Mouse (Mus musculus) kidney, adult 9 months (tissue): Measurements from ENCODE around the gene Rfx7.

ENCODE experiments used
- DNase-seq: peaks from one replicate; pipeline ENCODE4 v3.0.0; 2022

The Rfx7 gene

DNA sequence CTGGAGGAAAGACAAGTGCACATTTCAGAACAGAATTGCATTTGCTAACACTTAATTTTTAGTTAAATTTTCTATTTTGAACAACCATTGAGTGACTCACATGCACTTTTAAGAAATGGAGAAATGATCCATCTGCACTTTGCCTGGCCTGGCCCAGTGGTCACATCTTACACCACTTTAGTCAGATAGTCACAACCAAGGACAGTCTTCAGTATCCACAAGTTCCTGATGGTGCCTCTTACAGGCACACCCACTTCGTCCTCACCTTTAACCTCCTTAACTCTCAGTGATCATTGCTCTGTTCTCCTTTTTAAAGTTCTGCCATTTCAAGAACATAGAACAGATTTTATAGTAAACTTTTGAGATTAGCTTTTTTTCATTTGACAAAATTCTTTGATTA, 26.7 kb downstream of the Rfx7 start:
- no peak for DNase-seq

DNA sequence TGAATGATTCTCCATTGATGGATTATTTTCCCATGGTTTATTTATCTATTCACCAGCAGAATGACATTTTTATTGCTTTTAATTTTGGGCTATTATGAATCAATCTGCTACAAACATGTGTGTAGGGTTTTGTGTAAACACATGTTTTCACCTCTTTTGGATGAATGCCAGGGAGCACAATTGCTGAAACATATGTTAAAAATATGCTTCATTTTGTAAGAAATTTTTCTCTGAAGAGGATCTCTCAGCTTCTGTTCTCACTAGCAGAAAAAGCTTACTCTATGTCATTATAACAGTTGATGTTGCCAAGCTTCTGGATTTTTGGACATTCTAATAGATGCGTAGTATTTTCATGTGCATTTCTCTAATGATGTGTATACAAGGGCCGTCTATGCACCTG, 28.3 kb downstream of the Rfx7 start:
- DNase-seq = no peak

DNA sequence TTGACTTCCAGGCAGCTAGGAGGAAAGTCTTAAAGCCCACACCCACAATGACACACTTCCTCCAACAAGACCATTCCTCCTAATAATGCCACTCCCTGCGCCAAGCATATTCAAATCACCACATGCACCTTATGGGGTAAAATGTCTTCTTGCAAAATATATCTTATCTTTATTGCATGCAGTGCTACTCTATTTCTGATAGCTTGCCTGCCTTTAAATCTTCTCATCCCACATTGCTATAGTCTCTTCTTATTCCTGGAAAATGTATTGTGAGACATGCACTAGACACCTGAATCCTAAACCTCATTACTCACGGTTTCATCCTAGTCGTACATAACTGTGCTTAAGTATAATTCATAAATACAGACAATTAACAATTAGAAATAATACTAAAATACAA, 31.2 kb downstream of the Rfx7 start:
- DNase-seq = no peak

DNA sequence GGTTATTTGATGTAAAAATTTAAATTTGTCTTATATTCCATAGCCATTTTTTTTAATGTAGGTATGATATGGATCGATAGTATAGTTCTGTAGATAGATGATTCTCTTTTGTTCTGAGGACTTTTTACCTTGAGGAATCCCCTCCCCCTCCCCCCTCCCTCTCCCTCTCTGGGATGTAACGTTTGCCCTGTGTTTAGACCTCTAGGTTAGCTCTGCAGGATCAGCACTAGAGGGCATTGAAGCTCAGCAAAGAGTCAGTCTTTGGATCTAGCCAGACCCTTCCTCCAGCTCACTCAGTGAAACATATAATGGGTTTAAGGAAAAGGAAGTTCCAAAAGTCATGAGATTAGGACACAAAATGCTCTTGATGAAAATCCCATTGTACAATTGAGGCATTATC, 35.1 kb downstream of the Rfx7 start:
- no peak for DNase-seq

DNA sequence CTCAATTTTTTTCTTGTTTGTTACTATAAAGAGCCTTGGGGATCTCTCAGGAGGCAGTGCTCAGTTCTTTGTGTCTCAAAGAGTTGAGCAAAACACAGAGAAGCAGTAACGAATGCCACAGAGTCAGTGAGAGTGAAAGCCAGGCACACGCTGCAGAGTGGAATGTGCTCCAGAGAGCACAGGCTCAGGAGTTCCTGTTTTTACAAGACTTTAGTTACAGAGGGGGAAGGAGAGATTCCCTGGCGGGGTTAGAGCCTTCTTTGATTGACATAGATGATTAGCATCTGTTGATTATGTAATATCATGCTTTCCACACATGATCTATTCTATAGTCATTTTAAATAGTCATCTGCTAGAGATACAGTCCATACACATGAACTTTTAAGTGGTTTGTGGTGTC, 48.2 kb downstream of the Rfx7 start:
- DNase-seq = no peak

DNA sequence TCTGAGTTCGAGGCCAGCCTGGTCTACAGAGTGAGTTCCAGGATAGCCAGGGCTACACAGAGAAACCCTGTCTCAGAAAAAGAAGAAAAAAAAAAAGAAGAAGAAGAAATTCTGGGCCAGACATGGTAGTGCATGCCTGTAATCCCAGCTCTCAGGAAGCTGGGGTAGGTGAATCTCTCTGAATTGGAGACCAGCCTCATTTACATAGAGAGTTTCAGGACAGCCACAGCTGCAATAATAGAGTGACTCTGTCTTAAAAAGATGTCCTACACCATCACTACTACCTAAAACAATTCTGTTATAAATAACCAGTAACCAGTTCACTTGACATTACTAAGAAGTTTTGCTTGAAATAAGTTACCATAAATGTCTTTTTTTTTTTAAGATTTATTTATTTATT, 58.8 kb downstream of the Rfx7 start:
- no peak for DNase-seq

DNA sequence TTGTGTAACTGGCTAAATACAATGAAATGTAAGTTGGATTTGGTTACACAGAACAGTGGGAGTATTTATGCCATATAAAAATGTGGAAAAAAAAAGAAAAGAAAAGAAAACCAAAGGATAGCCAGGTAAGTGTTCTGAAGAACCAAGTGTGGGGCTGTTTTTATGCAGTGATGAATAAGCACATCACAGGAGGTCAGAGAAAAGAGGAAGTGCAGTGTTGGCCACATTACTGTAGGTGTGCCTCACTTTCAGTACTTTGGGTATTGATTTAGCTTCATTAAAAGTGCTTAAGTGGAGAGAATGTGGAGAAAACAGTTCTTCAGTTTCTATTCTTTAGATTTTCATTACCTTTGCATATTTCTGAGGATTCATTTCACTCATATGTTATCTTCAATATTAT, 60.0 kb downstream of the Rfx7 start:
- DNase-seq = no peak

DNA sequence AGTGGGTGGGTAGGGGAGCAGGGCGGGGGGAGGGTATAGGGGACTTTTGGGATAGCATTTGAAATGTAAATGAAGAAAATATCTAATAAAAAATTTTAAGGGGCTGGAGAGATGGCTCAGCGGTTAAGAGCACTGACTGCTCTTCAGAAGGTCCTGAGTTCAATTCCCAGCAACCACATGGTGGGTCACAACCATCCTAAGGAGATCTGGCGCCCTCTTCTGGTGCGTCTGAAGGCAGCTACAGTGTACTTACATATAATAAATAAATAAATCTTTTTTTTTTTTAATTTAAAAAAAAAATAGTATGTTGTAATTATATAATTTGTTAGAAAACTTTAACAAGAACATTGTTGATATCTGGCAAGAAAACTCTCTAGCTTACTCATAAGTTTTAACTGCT, 62.6 kb downstream of the Rfx7 start:
- DNase-seq = peak; percentile 10

DNA sequence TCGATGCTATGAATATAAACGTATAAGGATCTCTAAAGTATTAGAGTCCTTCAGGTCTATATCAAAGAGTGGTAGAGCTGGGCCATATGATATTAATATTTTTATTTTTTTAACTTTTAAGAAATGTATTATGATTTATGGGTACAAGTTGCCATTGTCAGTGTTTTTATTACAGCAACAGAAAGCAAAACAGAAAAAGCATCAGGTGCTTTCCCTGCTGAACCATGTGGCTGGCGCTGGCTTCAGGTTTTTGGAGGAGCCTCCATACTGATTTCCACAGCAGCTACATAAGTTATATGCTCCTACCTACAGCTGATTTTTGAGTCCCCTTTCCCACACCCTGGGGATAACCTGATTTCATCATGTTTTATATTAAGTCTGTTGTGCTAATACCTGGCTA, 68.1 kb downstream of the Rfx7 start:
- DNase-seq = no peak

DNA sequence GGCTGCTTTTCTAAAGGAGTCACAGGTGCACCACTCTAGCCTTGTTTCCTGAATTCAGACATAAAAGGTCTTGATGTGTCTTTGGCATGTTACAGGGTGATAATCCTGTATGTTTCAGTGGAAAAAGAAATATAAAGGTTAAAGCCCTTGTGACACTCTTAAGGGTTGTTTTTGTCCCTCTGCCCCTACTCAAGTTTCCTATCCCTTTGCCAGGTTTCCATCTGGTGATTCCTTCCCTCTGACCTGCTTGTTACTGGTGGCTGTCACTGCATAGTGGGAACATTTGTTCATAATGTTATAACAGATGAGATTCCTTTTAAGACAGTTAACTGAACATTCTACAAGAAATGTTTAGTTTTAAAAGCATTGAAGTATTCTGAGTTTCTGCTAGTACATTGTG, 77.7 kb downstream of the Rfx7 start:
- no peak for DNase-seq

DNA sequence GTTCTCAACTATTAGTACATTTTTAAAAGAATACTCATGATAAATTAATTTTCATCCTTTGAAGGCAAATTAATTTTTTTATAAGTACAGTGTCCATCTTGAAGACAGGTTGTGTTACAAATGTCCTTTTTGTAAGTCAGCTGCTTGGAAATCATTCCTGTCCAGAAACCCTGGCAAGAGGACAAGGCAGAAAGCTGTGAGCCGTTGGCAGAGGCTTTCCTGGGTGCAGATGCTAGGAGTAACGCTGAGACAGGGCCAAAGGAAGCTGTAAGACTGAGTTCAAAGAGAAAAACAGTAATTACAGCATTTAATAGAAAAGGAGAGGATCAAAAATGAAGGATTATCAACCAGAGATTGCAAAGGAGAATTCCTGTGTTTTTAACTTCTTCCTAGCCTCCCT, 81.8 kb downstream of the Rfx7 start:
- no peak for DNase-seq

DNA sequence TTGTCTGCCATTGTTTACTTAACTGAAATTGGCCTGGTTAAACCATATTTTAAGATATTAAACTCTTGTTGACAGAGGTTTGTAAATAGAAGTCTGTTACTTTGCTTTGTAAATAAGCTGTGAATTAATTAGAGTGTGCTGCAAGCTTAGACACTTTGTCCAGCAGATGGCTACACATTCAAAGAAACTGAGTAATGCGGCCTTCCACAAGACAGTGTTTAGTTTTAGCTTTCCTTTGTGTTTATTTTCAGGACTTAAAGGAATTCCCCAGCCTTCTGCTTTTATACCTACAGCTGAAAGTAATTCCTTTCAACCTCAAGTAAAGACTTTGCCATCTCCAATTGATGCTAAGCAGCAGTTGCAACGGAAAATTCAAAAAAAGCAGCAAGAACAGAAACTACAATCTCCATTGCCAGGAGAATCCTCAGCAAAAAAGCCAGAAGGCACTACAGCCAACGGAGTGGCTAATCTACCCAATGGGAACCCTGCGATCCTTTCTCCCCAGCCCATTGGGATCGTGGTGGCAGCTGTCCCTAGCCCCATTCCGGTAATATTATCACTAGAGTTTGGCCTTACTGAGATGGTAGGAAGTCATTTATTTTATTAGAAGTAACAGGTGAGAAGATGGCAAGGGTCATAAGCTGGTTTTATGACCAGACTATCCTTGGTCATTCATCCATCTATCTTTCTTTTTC, 82.9 kb downstream of the Rfx7 start:
- DNase-seq = no peak

DNA sequence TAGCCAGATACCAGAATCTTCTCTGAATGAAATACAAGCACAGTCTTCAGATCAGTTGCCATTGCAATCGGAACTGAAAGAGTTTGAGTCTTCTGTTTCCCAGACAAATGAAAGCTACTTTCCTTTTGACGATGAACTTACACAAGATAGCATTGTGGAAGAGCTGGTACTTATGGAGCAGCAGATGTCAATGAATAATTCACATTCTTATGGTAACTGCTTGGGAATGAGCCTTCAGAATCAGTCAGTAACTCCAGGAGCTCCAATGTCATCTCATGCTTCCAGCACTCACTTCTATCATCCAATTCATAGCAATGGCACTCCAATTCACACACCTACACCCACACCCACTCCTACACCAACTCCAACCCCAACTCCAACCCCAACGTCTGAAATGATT, 86.0 kb downstream of the Rfx7 start:
- no peak for DNase-seq

DNA sequence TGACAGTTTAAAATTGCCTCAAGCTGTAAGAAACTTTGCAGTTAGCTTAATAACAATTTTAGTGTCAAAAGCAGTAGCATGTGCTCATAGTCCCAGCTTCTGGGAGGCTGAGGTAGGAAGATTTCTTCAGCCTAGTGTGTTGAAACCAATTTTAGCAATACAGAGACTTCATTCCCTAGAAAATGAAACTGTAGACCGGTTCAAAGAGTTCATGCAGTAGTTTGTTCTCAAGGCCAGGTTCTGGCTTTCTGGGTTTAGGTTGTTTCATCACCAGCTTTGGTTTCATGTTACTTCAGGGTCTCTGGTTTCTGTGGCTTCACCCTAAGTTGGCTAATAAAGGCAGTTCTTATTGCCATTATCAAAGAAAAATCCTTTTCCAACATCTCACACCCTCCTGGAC, 91.6 kb downstream of the Rfx7 start:
- no peak for DNase-seq

DNA sequence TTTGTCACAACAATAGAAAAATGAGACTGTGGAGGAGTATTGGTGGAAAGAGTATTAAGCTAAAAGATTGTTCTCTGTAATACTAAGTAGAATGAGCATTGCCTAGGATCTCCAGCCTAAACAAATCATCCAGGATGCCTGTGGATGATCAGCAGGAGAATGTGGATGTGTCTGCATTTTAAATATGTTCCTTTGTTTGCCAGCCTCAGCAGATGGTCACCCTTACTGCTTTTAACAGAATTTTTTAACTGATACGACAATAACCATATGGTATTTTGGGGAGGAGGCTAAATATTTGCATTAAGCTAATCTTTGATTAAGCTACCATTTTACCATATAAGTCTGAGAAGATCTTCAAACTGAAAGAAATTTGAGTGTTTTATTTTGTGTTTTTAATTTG, 95.6 kb downstream of the Rfx7 start:
- DNase-seq = no peak

DNA sequence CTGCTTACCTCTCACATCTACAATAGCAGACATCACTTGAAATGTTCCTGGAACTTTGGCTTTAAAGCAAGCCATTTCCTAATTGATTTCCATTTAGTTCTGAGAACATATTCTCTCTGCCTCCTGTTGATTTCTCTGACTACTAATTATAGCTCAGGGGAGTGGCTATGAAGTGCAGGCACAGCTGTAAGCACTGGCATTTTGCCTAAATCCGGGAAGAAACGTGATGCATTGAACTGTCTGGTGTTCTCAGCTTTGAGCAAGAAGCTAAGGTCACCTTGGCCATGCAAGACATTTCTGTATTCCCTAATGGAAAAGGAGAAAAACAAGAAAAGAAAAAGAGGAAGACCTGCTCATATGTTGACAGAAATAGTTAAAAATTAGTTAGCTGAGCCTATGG, 96.6 kb downstream of the Rfx7 start:
- peak; percentile 63 for DNase-seq

DNA sequence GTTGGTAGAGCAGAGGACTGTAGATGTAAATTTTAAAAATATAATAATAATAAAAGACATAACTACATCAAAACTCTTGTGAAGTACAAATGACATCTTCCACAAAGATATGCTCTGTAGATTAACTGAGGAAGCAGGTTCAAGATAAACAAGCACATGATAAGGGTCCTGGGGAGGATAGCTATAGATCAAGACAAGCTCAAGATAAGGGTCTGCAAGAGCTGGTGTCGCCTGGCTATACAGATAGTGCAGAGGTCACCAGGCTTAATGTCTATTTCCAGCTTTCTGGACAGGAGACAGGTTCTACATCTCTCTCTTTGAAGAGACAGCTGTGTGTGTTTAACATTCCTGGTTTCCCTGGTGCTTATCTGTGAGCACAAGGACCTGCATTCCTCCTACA, 100.2 kb downstream of the Rfx7 start:
- DNase-seq = no peak

DNA sequence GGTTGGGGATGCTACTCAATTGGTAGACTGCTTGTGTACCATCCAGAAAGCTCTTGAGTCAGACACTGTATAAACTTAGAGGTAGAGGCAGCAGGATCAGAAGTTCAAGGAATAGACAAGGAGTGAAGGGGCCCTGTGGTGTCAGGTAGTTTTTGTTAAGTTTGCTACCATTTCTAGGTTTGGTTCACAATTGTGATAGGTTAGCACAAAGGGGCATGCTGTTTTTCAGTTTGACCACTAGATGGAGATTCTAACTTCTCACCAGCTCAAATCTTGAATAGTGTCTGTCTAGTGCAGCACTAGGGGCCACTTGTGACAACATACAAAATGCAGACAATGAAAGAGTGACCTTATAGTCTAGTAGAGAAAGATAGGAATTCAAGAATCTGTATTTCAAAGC, 103.1 kb downstream of the Rfx7 start:
- peak; percentile 45 for DNase-seq

DNA sequence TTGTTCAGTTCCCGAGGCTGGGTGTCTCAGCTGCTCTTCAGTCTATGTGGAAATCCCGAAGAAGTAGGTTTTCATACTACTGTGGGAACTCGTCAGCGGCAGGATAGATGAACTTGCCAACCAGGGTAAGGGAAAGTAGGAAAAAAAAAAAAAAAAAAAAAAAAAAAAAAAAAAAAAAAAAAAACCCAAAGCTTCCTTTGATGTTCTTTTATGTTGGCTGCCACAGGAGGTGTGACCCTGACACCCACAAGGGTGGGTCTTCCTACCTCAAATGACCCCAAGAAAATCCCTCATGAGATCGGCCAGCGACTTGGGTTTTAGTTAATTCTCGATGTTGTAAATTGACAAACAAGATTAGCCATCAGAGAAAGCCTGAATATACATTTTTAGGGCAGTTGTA, 104.5 kb downstream of the Rfx7 start:
- DNase-seq = no peak

DNA sequence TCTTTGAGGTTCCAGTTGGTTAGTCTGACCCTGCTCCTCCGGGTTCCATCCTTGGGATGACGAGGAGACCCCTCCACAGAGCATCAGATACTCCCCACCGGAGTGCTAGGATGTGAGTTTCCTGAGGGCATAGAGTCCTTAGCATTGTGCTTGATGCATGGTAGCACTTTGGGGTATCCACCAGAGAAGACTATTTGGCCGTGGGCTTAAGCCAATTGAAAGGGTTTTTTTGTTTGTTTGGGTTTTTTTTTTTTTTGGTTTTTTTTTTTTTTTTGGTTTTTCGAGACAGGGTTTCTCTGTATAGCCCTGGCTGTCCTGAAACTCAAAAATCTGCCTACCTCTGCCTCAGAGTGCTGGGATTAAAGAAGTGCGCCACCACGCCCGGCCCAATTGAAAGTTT, 105.2 kb downstream of the Rfx7 start:
- no peak for DNase-seq

DNA sequence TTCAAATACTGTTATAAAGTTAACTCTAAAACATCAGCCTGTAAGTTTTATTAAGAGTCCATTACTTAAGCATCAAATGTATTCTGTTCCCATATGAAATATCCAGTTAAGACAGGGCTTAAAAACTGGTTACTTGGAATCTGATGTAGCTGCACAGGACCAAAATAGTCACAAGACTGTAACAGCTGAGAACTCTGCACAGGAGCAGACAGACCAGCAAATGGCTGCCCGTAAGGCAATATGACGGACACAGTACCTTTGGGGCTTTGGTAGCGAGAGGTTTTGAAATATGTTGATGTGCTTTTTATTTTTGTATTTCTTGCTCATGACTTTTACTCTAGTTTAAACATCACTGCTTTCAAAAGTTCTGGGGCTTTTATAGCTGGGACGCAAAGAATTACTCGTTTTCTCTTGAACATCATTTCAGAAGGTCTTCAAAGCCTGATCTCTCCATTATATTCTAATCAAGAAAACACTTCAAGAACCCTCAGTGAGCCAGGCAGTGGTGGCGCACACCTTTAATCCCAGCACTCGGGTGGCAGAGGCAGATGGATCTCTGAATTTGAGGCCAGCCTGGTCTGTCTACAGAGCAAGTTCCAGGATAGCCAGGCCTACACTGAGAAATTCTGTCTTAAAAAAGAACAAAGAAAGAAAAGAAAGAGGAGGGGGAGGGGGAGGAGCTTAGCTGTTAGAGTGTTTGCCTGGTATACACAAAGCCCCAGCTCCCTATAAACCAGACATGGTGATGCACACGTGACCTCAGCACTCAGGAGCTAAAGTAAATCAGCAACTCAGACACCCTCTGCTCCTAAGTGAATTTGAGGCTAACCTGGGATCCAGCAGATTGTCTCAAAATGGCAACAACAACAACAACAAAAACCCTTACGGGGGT, 107.2 kb downstream of the Rfx7 start:
- no peak for DNase-seq

DNA sequence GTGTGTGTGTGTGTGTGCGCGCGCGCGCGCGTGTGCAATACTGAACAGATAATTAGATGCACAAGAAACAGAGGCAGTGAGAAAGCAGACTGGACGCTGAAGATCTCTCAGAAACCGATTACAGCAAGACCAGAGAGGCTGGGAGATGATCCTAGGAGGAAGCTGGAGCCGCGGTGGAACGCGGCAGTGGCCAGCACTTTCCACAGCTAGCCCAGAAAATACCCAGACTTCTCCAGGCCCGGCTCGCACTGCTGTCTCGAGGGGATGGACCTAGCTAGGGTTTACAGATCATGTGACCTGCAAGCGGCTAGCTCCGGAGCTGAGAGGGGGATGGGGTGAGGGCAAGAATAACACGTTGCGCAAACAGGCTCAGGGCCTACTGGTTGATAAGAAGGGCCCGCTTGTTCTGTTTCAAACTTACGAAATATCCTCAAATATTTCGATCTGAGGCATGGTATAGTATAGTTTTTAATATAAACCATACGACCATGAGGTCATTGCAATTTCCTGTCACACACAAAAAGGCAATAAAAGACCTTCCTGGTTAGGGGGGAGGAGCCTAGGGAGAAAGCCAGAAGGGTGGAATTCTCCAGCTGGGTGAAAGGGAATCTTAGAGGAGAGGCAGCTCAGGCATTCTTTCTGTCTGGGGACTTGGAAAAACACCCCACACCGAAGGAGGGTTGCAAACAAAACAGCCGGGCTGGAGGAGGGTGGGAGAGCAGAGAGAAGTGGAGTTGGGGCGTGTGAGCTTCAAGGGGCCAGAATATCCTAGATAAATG, 108.0 kb downstream of the Rfx7 start:
- DNase-seq = peak; percentile 94

DNA sequence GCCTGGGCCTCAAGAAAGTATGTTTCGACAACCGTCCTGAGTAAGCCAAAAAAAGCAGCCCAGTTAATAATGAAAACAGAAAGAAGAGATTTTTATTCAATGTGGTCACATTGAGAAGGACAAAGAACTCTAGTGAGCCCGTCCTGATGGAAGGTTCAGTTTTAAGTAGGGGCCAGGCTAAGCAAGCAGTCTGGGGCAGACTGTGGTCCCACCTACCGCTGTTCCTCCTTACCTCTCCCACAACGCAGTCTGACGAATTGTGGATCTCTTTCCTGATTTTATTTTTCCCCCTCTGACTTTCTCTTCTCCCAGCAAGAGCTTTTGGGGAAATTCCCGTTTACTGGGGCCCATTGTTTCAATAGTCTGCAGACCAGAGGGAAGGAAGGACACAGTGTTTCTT, 108.6 kb downstream of the Rfx7 start:
- DNase-seq = no peak
